Mouse (Mus musculus) right cerebral cortex, postnatal 10 days (tissue): ENCODE data around the gene Il17ra.

ENCODE experiments used
- DNase-seq, 2 experiments: peaks; one replicate each; pipeline ENCODE4 v3.0.0; 2021; ENCODE audit warnings: low spot score in 2 of 2

The Il17ra gene

GRCm38 (mm10) chr6:120508645-120509044 is 45.6 kb downstream of the Il17ra start:
- DNase-seq = no peak

- no peak for DNase-seq
These were observed 46.9 kb downstream of the Il17ra start for GRCm38 (mm10) chr6:120509975-120510374.

- DNase-seq = no peak
These were observed 47.4 kb downstream of the Il17ra start for GRCm38 (mm10) chr6:120510425-120510824.

GRCm38 (mm10) chr6:120511212-120511611 is 48.2 kb downstream of the Il17ra start:
- no peak for DNase-seq

GRCm38 (mm10) chr6:120516422-120516821 is 53.4 kb downstream of the Il17ra start:
- no peak for DNase-seq

GRCm38 (mm10) chr6:120516879-120517278 is 53.8 kb downstream of the Il17ra start:
- DNase-seq = no peak

GRCm38 (mm10) chr6:120517311-120517710 is 54.3 kb downstream of the Il17ra start:
- DNase-seq = no peak

- DNase-seq = no peak
These were observed 56.6 kb downstream of the Il17ra start for GRCm38 (mm10) chr6:120519647-120520046.

- DNase-seq = no peak
These were observed 61.7 kb downstream of the Il17ra start for GRCm38 (mm10) chr6:120524796-120525195.

- DNase-seq = no peak
These were observed 66.1 kb downstream of the Il17ra start for GRCm38 (mm10) chr6:120529123-120529522.

- peak; percentile 96 to 97 for DNase-seq
These were observed 68.2 kb downstream of the Il17ra start, which contains the start of gene Hdhd5 for GRCm38 (mm10) chr6:120531020-120531965. Gene Hdhd5 (minus strand): TSS chr6:120531319.

GRCm38 (mm10) chr6:120532594-120532993 is 69.5 kb downstream of the Il17ra start:
- DNase-seq = no peak

GRCm38 (mm10) chr6:120536337-120536736 is 73.3 kb downstream of the Il17ra start:
- no peak for DNase-seq
